Mouse (Mus musculus): ENCODE data around the gene Tas1r2. TPM values are rescaled to one million over a fixed set of nuclear protein-coding genes. Genes with fewer than 3 reads are reported as not detected.
A peak's percentile ranks its signal among the peaks of the same experiment; 100 is the strongest.

Tas1r2 gene
- polyA plus RNA-seq, 1 experiment from 2014 or later, result not detected

- peaks cover 14% of the 10 kb centered on the region for H3K9me3 ChIP-seq
- WGBS, result 78% methylated on average over 22 of the region's 22 CpGs
- 0 out of 2 replicates have a peak, but pooled peaks have one; percentile 17 for ATAC-seq
Observed at GRCm38 (mm10) chr4:139683728-139684638, 30.6 kb downstream of the Tas1r2 start.

GRCm38 (mm10) chr4:139684639-139685017, 31.3 kb downstream of the Tas1r2 start:
- no peak overlapping the region for H3K9ac ChIP-seq (replicated peaks)
- 3% methylated on average over 3 of the region's 3 CpGs for WGBS
- 0 out of 2 replicates have a peak, but pooled peaks have one; percentile 43 for ATAC-seq
- H3K4me1 ChIP-seq (replicated peaks), result peaks cover 2% of the 10 kb centered on the region; the same call in 1 of the 2 replicates
- H3K9me3 ChIP-seq, result peaks cover 14% of the 10 kb centered on the region
- no peak overlapping the region for H3K4me3 ChIP-seq (replicated peaks)
- no peak overlapping the region for H3K4me2 ChIP-seq (replicated peaks)
- no peaks in the 10 kb centered on the region for H3K36me3 ChIP-seq
- H3K27ac ChIP-seq, result no peak overlapping the region
- H3K27me3 ChIP-seq, result peaks cover 8% of the 10 kb centered on the region

More at GRCm38 (mm10) chr4:139683728-139684638, 30.6 kb downstream of the Tas1r2 start:
- Histone ChIP-seq H3K4me3 (replicated peaks) (no peak overlapping the region), H3K4me1 (replicated peaks) (no peaks in the 10 kb centered on the region), H3K27me3 (peaks cover 8% of the 10 kb centered on the region), H3K4me2 (replicated peaks) (no peak overlapping the region), H3K9ac (replicated peaks) (no peak overlapping the region), H3K27ac (no peak overlapping the region), H3K36me3 (no peaks in the 10 kb centered on the region)

GRCm38 (mm10) chr4:139688058-139688457, 34.7 kb downstream of the Tas1r2 start:
- Histone ChIP-seq H3K36me3 (no peaks in the 10 kb centered on the region), H3K27me3 (peaks cover 23% of the 10 kb centered on the region), H3K4me1 (replicated peaks) (peaks cover 6% of the 10 kb centered on the region; the same call in 1 of the 2 replicates), H3K4me3 (replicated peaks) (no peak overlapping the region), H3K27ac (no peak overlapping the region), H3K9ac (replicated peaks) (no peak overlapping the region), H3K9me3 (no peaks in the 10 kb centered on the region), H3K4me2 (replicated peaks) (no peak overlapping the region)
- WGBS, result 47% methylated on average over 9 of the region's 9 CpGs
- ATAC-seq, result no peak

- Histone ChIP-seq H3K27ac (no peak overlapping the region), H3K27me3 (peaks cover 34% of the 10 kb centered on the region), H3K36me3 (no peaks in the 10 kb centered on the region), H3K9me3 (no peaks in the 10 kb centered on the region), H3K4me1 (replicated peaks) (peaks cover 6% of the 10 kb centered on the region; the same call in 1 of the 2 replicates), H3K4me3 (replicated peaks) (no peak overlapping the region), H3K4me2 (replicated peaks) (no peak overlapping the region), H3K9ac (replicated peaks) (no peak overlapping the region)
- 27% methylated on average over 7 of the region's 7 CpGs for WGBS
- no peak for ATAC-seq
Observed at GRCm38 (mm10) chr4:139689627-139690269, 36.4 kb downstream of the Tas1r2 start.

- 13% methylated on average over 5 of the region's 5 CpGs for WGBS
- no peak for ATAC-seq
- Histone ChIP-seq H3K4me2 (replicated peaks) (no peak overlapping the region), H3K27me3 (peaks cover 39% of the 10 kb centered on the region), H3K36me3 (no peaks in the 10 kb centered on the region), H3K4me3 (replicated peaks) (no peak overlapping the region), H3K9ac (replicated peaks) (no peak overlapping the region), H3K4me1 (replicated peaks) (peaks cover 14% of the 10 kb centered on the region), H3K27ac (no peak overlapping the region), H3K9me3 (no peaks in the 10 kb centered on the region)
Observed at GRCm38 (mm10) chr4:139693315-139693714, 40.0 kb downstream of the Tas1r2 start.

- Histone ChIP-seq H3K4me3 (replicated peaks) (no peak overlapping the region), H3K4me2 (replicated peaks) (no peak overlapping the region), H3K4me1 (replicated peaks) (peaks cover 9% of the 10 kb centered on the region), H3K27me3 (peaks cover 29% of the 10 kb centered on the region), H3K9me3 (no peaks in the 10 kb centered on the region), H3K9ac (replicated peaks) (no peak overlapping the region), H3K27ac (no peak overlapping the region), H3K36me3 (no peaks in the 10 kb centered on the region)
- 7% methylated on average over 9 of the region's 9 CpGs for WGBS
- ATAC-seq, result no peak
Observed at GRCm38 (mm10) chr4:139697755-139698154, 44.4 kb downstream of the Tas1r2 start.

GRCm38 (mm10) chr4:139698602-139699001, 45.3 kb downstream of the Tas1r2 start:
- 79% methylated on average over 8 of the region's 8 CpGs for WGBS
- ATAC-seq, result no peak

GRCm38 (mm10) chr4:139702914-139703313, 49.6 kb downstream of the Tas1r2 start:
- no peak for ATAC-seq
- 77% methylated on average over 4 of the region's 4 CpGs for WGBS

More at GRCm38 (mm10) chr4:139698602-139699001, 45.3 kb downstream of the Tas1r2 start:
- Histone ChIP-seq H3K9me3 (0 out of 2 replicates have a peak, but pooled peaks cover 3% of the 10 kb centered on the region), H3K36me3 (no peaks in the 10 kb centered on the region), H3K27ac (no peak overlapping the region), H3K4me3 (replicated peaks) (no peak overlapping the region), H3K4me1 (replicated peaks) (peaks cover 9% of the 10 kb centered on the region), H3K27me3 (peaks cover 29% of the 10 kb centered on the region), H3K9ac (replicated peaks) (no peak overlapping the region), H3K4me2 (replicated peaks) (no peak overlapping the region)

GRCm38 (mm10) chr4:139703468-139703867, 50.1 kb downstream of the Tas1r2 start:
- Histone ChIP-seq H3K4me1 (replicated peaks) (no peaks in the 10 kb centered on the region), H3K4me3 (replicated peaks) (no peak overlapping the region), H3K4me2 (replicated peaks) (no peak overlapping the region), H3K27ac (no peak overlapping the region), H3K9me3 (0 out of 2 replicates have a peak, but pooled peaks cover 3% of the 10 kb centered on the region), H3K36me3 (no peaks in the 10 kb centered on the region), H3K27me3 (peaks cover 10% of the 10 kb centered on the region; the same call in 1 of the 2 replicates), H3K9ac (replicated peaks) (no peak overlapping the region)
- 83% methylated on average over 11 of the region's 11 CpGs for WGBS
- no peak for ATAC-seq

More at GRCm38 (mm10) chr4:139702914-139703313, 49.6 kb downstream of the Tas1r2 start:
- Histone ChIP-seq H3K9me3 (0 out of 2 replicates have a peak, but pooled peaks cover 3% of the 10 kb centered on the region), H3K4me1 (replicated peaks) (peaks cover 5% of the 10 kb centered on the region), H3K4me2 (replicated peaks) (no peak overlapping the region), H3K4me3 (replicated peaks) (no peak overlapping the region), H3K27ac (no peak overlapping the region), H3K9ac (replicated peaks) (no peak overlapping the region), H3K27me3 (peaks cover 14% of the 10 kb centered on the region; the same call in 1 of the 2 replicates), H3K36me3 (no peaks in the 10 kb centered on the region)

GRCm38 (mm10) chr4:139705986-139706385, 52.6 kb downstream of the Tas1r2 start:
- WGBS, result 92% methylated on average over 5 of the region's 5 CpGs

GRCm38 (mm10) chr4:139710467-139711334, 57.4 kb downstream of the Tas1r2 start:
- Histone ChIP-seq H3K9ac (replicated peaks) (no peak overlapping the region), H3K4me2 (replicated peaks) (peak overlapping the region; percentile 9), H3K27ac (peak overlapping the region; percentile 21; the same call in 1 of the 2 replicates), H3K36me3 (no peaks in the 10 kb centered on the region), H3K9me3 (no peaks in the 10 kb centered on the region), H3K27me3 (0 out of 2 replicates have a peak, but pooled peaks cover 6% of the 10 kb centered on the region), H3K4me1 (replicated peaks) (peaks cover 17% of the 10 kb centered on the region), H3K4me3 (replicated peaks) (no peak overlapping the region)
- WGBS, result 25% methylated on average over 25 of the region's 25 CpGs
- peak; percentile 65 for ATAC-seq

More at GRCm38 (mm10) chr4:139705986-139706385, 52.6 kb downstream of the Tas1r2 start:
- Histone ChIP-seq H3K36me3 (no peaks in the 10 kb centered on the region), H3K27me3 (0 out of 2 replicates have a peak, but pooled peaks cover 6% of the 10 kb centered on the region), H3K4me2 (replicated peaks) (no peak overlapping the region), H3K4me3 (replicated peaks) (no peak overlapping the region), H3K9ac (replicated peaks) (no peak overlapping the region), H3K4me1 (replicated peaks) (peaks cover 7% of the 10 kb centered on the region), H3K9me3 (0 out of 2 replicates have a peak, but pooled peaks cover 3% of the 10 kb centered on the region), H3K27ac (no peak overlapping the region)
- no peak for ATAC-seq
